Comparison of ENCODE assay signal across 8 mouse cellular contexts in the genomic region with DNA sequence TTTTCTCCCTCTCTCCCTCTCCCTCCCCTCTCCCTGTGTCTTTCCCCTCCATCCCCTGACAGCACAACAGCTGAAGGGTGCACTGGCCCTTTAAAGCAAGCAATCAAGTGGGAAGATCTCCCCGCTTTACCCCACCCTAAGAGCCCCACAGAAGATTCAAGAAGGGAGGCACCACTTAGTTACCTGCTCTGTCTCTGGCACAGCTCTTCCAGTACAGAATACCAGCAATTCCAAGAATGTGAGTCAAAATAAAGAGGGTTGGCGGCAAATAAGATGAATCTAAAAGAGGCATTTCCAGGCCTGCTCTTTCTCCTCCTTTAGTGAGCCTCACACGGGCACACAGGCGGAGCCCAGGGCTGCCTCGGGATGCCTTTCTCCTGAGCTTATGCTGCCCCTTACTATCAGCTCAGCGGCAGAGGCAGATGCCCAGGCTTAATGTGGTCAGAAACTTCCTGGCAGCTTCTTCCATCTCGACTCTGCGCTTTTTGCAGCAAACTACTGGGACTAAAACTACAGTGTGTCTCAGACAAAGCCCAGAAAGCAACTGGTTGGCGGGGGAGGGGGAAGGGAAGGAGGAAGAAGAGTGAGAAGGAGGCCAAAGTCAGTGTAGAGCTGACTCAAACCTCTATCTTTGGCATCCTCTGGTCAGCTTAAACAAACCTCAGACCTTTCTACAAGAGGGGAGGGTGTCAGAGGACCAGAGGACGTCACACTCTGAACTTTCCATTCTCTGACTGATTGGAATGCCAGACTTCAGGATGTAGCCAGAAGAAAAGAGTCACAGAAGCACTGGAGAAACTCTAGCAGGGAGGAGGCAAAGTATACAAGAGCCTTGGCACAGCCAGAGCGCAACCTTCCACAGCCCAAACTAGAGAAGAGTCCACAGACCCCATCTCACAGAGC.
A peak's percentile ranks its signal among the peaks of the same experiment; 100 is the strongest.
DNase-seq lines count a peak whose midpoint lies in the region; ATAC-seq and TF ChIP-seq lines count a peak whose summit lies in the region.

No protein-coding gene starts in this region.

- DNase-seq in CD4-positive, CD25-positive, alpha-beta regulatory T cell, adult 2 months (ENCODE audit: low read depth, low spot score), result peak; percentile 58
- peak; percentile 38 for DNase-seq in T-cell, adult 2 months (ENCODE audit: low spot score)
- DNase-seq in forebrain, postnatal 0 days, result no peak
- peak; percentile 57 for DNase-seq in liver, adult 2 months (ENCODE audit: extremely low read depth, low read depth, low spot score)
- peak; percentile 18 for DNase-seq in midbrain, postnatal 0 days (ENCODE audit: low spot score)
- DNase-seq in thymus, postnatal 25 days, result peak; percentile 74
- no peak for DNase-seq in left cerebral cortex, adult 11 months (ENCODE audit: low spot score)

- H3K27ac ChIP-seq in forebrain, postnatal 0 days (ENCODE audit: low read depth, low read length), result peak overlapping the region; percentile 45; the same call in 1 of the 2 replicates
- H3K27ac ChIP-seq in hindbrain, embryonic 13.5 days, result peak overlapping the region; percentile 81
- H3K27ac ChIP-seq in liver, adult 2 months (replicated peaks; ENCODE audit: insufficient read depth, low read depth, low read length), result peak overlapping the region; percentile 34
- H3K27ac ChIP-seq in midbrain, postnatal 0 days (ENCODE audit: low read depth, low read length), result peak overlapping the region; percentile 38; the same call in 1 of the 2 replicates

- no peaks in the 10 kb centered on the region for H3K9me3 ChIP-seq in forebrain, postnatal 0 days (ENCODE audit: low read length)
- no peaks in the 10 kb centered on the region for H3K9me3 ChIP-seq in hindbrain, embryonic 13.5 days
- H3K9me3 ChIP-seq in midbrain, postnatal 0 days (ENCODE audit: low read length), result no peaks in the 10 kb centered on the region

- peak overlapping the region; percentile 23; the same call in 1 of the 2 replicates for H3K4me2 ChIP-seq in forebrain, postnatal 0 days (ENCODE audit: low read depth)
- H3K4me2 ChIP-seq in hindbrain, embryonic 13.5 days, result peak overlapping the region; percentile 34
- H3K4me2 ChIP-seq in midbrain, postnatal 0 days (ENCODE audit: low read depth, low read length, poor library complexity, severe bottlenecking), result peak overlapping the region; percentile 30

- no peaks in the 10 kb centered on the region for H3K36me3 ChIP-seq in forebrain, postnatal 0 days (ENCODE audit: insufficient read depth)
- H3K36me3 ChIP-seq in hindbrain, embryonic 13.5 days, result no peaks in the 10 kb centered on the region
- H3K36me3 ChIP-seq in liver, adult 2 months (ENCODE audit: control insufficient read depth, insufficient read depth, low read length), result no peaks in the 10 kb centered on the region; the same call in 1 of the 2 replicates
- H3K36me3 ChIP-seq in midbrain, postnatal 0 days (ENCODE audit: insufficient read depth, low read length), result no peaks in the 10 kb centered on the region

- WGBS in forebrain, postnatal 0 days, result 7% methylated on average over 11 of the region's 11 CpGs
- 4% methylated on average over 11 of the region's 11 CpGs for WGBS in hindbrain, embryonic 13.5 days
- 58% methylated on average over 11 of the region's 11 CpGs for WGBS in liver, adult 2 months
- 15% methylated on average over 11 of the region's 11 CpGs for WGBS in midbrain, postnatal 0 days

- no peak overlapping the region for H3K4me3 ChIP-seq in forebrain, postnatal 0 days (ENCODE audit: low read depth, low read length)
- 0 out of 2 replicates have a peak overlapping the region, but pooled peaks have one; percentile 7 for H3K4me3 ChIP-seq in hindbrain, embryonic 13.5 days
- H3K4me3 ChIP-seq in liver, adult 2 months (ENCODE audit: insufficient read depth, low read depth, low read length), result peak overlapping the region; percentile 37
- no peak overlapping the region for H3K4me3 ChIP-seq in midbrain, postnatal 0 days (ENCODE audit: low read depth, low read length)

- ATAC-seq in forebrain, postnatal 0 days, result peak; percentile 59
- ATAC-seq in hindbrain, embryonic 13.5 days (ENCODE audit: low FRiP score), result peak; percentile 43; the same call in 1 of the 2 replicates
- ATAC-seq in midbrain, postnatal 0 days (ENCODE audit: low FRiP score), result no peak

- peaks cover 18% of the 10 kb centered on the region for H3K4me1 ChIP-seq in forebrain, postnatal 0 days (ENCODE audit: insufficient read depth)
- peaks cover 25% of the 10 kb centered on the region for H3K4me1 ChIP-seq in hindbrain, embryonic 13.5 days (replicated peaks)
- peaks cover 10% of the 10 kb centered on the region; the same call in 1 of the 2 replicates for H3K4me1 ChIP-seq in liver, adult 2 months (ENCODE audit: control insufficient read depth, insufficient read depth, low read length)
- H3K4me1 ChIP-seq in midbrain, postnatal 0 days (ENCODE audit: insufficient read depth, low read length), result peaks cover 14% of the 10 kb centered on the region; the same call in 1 of the 2 replicates

- H3K79me2 ChIP-seq in liver, adult 2 months (ENCODE audit: control insufficient read depth, insufficient read depth, low read length), result peaks cover 20% of the 10 kb centered on the region

- H3K9ac ChIP-seq in forebrain, postnatal 0 days, result no peak overlapping the region; the same call in 1 of the 2 replicates
- H3K9ac ChIP-seq in hindbrain, embryonic 13.5 days, result peak overlapping the region; percentile 60; the same call in 1 of the 2 replicates
- H3K9ac ChIP-seq in liver, adult 2 months (ENCODE audit: low read depth, low read length), result peak overlapping the region; percentile 1; the same call in 1 of the 2 replicates
- no peak overlapping the region for H3K9ac ChIP-seq in midbrain, postnatal 0 days (replicated peaks; ENCODE audit: low read length, poor library complexity, severe bottlenecking)

- no peak for TF ChIP-seq CTCF in forebrain, postnatal 0 days (IDR thresholded peaks at IDR 0.05; ENCODE audit: low read depth)
- TF ChIP-seq CTCF in liver, adult 2 months (IDR thresholded peaks at IDR 0.05; ENCODE audit: low read depth, low read length), result no peak
- TF ChIP-seq CTCF in midbrain, postnatal 0 days (IDR thresholded peaks at IDR 0.05), result no peak

- H3K27me3 ChIP-seq in forebrain, postnatal 0 days (ENCODE audit: insufficient read depth, low read length), result no peaks in the 10 kb centered on the region
- no peaks in the 10 kb centered on the region for H3K27me3 ChIP-seq in hindbrain, embryonic 13.5 days
- H3K27me3 ChIP-seq in liver, adult 2 months (ENCODE audit: control insufficient read depth, insufficient read depth, low read length), result no peaks in the 10 kb centered on the region
- H3K27me3 ChIP-seq in midbrain, postnatal 0 days (ENCODE audit: insufficient read depth, low read length), result no peaks in the 10 kb centered on the region

- no peak for TF ChIP-seq POLR2A in liver, adult 2 months (IDR thresholded peaks at IDR 0.05; ENCODE audit: extremely low read depth, insufficient read depth, low read length)

Comparison
In these comparisons a context has a peak if more than half of its experiments do, and no peak if none do; other contexts are left out.
1. DNase-seq: peak in CD4-positive, CD25-positive, alpha-beta regulatory T cell, adult 2 months (single experiment), T-cell, adult 2 months (single experiment), liver, adult 2 months (single experiment), midbrain, postnatal 0 days (single experiment) and thymus, postnatal 25 days (single experiment); none in forebrain, postnatal 0 days (single experiment) and left cerebral cortex, adult 11 months (single experiment).
2. H3K4me3 ChIP-seq: peak in hindbrain, embryonic 13.5 days (single experiment) and liver, adult 2 months (single experiment); none in forebrain, postnatal 0 days (single experiment) and midbrain, postnatal 0 days (single experiment).
3. H3K9ac ChIP-seq: peak in hindbrain, embryonic 13.5 days (single experiment) and liver, adult 2 months (single experiment); none in forebrain, postnatal 0 days (single experiment) and midbrain, postnatal 0 days (single experiment).
4. Peak in every context shown above with its lines, with median percentiles within 50 percentile points of each other: H3K27ac ChIP-seq and H3K4me2 ChIP-seq.